Mouse (Mus musculus) lung, embryonic 14.5 days (tissue): ENCODE results near the gene 1700010B08Rik. TPM values are rescaled to one million over a fixed set of nuclear protein-coding genes. Genes with fewer than 3 reads are reported as not detected.
A peak's percentile ranks its signal among the peaks of the same experiment; 100 is the strongest.

Experiments used
- ATAC-seq: fragments of 200-750 bp; cut with Nextera tagmentation; 2 replicates; pipeline ENCODE4 v1.8.0; 2017; ENCODE audit warnings: mild to moderate bottlenecking, moderate TSS enrichment, moderate library complexity; ENCODE audit not compliant: insufficient read depth
- DNase-seq: peaks from one replicate; pipeline ENCODE4 v3.0.0-alpha.2; 2015
- H3K27ac ChIP-seq: fragments of 300-500 bp; sonication (generic); 2 replicates; pipeline ENCODE4 v1.5.1; 2014; ENCODE audit warnings: low read depth, mild to moderate bottlenecking, moderate library complexity
- H3K27me3 ChIP-seq: fragments of 300-500 bp; sonication (generic); 2 replicates; pipeline ENCODE4 v1.6.1; 2014; ENCODE audit warnings: low read length, control low read depth; ENCODE audit not compliant: insufficient read depth
- H3K36me3 ChIP-seq: fragments of 300-500 bp; sonication (generic); 2 replicates; pipeline ENCODE4 v1.6.1; 2014; ENCODE audit warnings: control low read depth; ENCODE audit not compliant: insufficient read depth
- H3K4me1 ChIP-seq: fragments of 300-500 bp; sonication (generic); 2 replicates; pipeline ENCODE4 v1.6.1; 2014; ENCODE audit warnings: antibody characterized with exemption, control low read depth; ENCODE audit not compliant: insufficient read depth
- H3K4me2 ChIP-seq: fragments of 300-500 bp; sonication (generic); 2 replicates; pipeline ENCODE4 v1.6.1; 2014; ENCODE audit warnings: mild to moderate bottlenecking
- H3K4me3 ChIP-seq: fragments of 300-500 bp; sonication (generic); 2 replicates; pipeline ENCODE4 v1.5.1; 2014; ENCODE audit warnings: low read depth, low read length
- H3K9ac ChIP-seq: fragments of 300-500 bp; sonication (generic); 2 replicates; pipeline ENCODE4 v1.6.1; 2014
- H3K9me3 ChIP-seq: fragments of 300-500 bp; sonication (generic); 2 replicates; pipeline ENCODE4 v1.6.1; 2016; ENCODE audit warnings: low read depth, low read length, control low read depth
- CTCF ChIP-seq: IDR thresholded peaks from 2 replicates; pipeline ENCODE4 v1.5.1; 2016; ENCODE audit warnings: antibody characterized with exemption, low read depth
- WGBS: fragments of 180-500 bp; shearing (Covaris S2); extraction: QIAGEN DNeasy Blood & Tissue Kit; methylation state at CpG from one replicate; pipeline ENCODE4 v1.1.7; 2014; 5-methylcytosine and 5-hydroxymethylcytosine counted together
- microRNA-seq: library from miRNA; unstranded; fragments of <30 nt; microRNA quantifications from one replicate; pipeline ENCODE4, GENCODE M21; 2016; ENCODE audit warnings: borderline number of aligned reads
- polyA plus RNA-seq: library from polyadenylated mRNA; unstranded; fragments of >200 nt; fragmentation: Nextera tagmentation; extraction: Ambion mirVana; gene quantifications from 2 replicates; pipeline ENCODE4 v1.2.1, GENCODE M21; 2014

The 1700010B08Rik gene
- polyA plus RNA-seq, 1 experiment from 2014 or later, result not detected

GRCm38 (mm10) chr2:173769183-173769582 lies 50.0 kb downstream of the 1700010B08Rik start:
- DNase-seq (peak; percentile 42), ATAC-seq (no peak)
- Histone ChIP-seq H3K36me3 (peaks cover 12% of the 10 kb centered on the region; the same call in 1 of the 2 replicates), H3K4me1 (no peaks in the 10 kb centered on the region; the same call in 1 of the 2 replicates), H3K27ac (no peak overlapping the region; the same call in 1 of the 2 replicates), H3K9ac (no peak overlapping the region), H3K27me3 (no peaks in the 10 kb centered on the region), H3K9me3 (no peaks in the 10 kb centered on the region), H3K4me3 (no peak overlapping the region), H3K4me2 (no peak overlapping the region)
- no peak for TF ChIP-seq CTCF
- WGBS, result 55% methylated on average over 10 of the region's 10 CpGs

- no peak for TF ChIP-seq CTCF
- Histone ChIP-seq H3K4me2 (no peak overlapping the region), H3K27ac (no peak overlapping the region), H3K9me3 (no peaks in the 10 kb centered on the region), H3K4me3 (no peak overlapping the region), H3K9ac (no peak overlapping the region), H3K36me3 (peaks cover 7% of the 10 kb centered on the region; the same call in 1 of the 2 replicates), H3K27me3 (no peaks in the 10 kb centered on the region), H3K4me1 (no peaks in the 10 kb centered on the region; the same call in 1 of the 2 replicates)
- ATAC-seq, result no peak
- no peak for DNase-seq
- WGBS, result 78% methylated on average over 5 of the region's 5 CpGs
Measured at GRCm38 (mm10) chr2:173770620-173771019, 51.4 kb downstream of the 1700010B08Rik start.

Small RNA genes lying within 50 kb of the gene (microRNA-seq; reads per million reads assigned to microRNA genes)
- gene Mir6340, result not detected

Other genes starting within 250 kb of the 1700010B08Rik start
- not detected in 2 replicates for gene 1700021F07Rik, start 196.8 kb upstream of the 1700010B08Rik start, polyA plus RNA-seq
- gene Ankrd60, start 141.1 kb upstream of the 1700010B08Rik start, polyA plus RNA-seq, result not detected in 2 replicates
- 34.1 and 34.7 TPM in 2 replicates for gene Rab22a, start 59.7 kb upstream of the 1700010B08Rik start, polyA plus RNA-seq
- 8.8 and 13.1 TPM in 2 replicates for gene Vapb, start 18.1 kb downstream of the 1700010B08Rik start, polyA plus RNA-seq